Mouse (Mus musculus) CH12.LX (cell line): ENCODE results near the gene Spen. TPM values are rescaled to one million over a fixed set of nuclear protein-coding genes. Genes with fewer than 3 reads are reported as not detected.

Experiments used
- DNase-seq: peaks from one replicate; pipeline ENCODE4 v3.0.0-alpha.2; 2013; ENCODE audit errors: extremely low read depth
- H3K27ac ChIP-seq: 2 replicates; pipeline ENCODE4 v1.5.1; 2012; ENCODE audit warnings: low read depth, mild to moderate bottlenecking, control low read depth, moderate library complexity; ENCODE audit not compliant: insufficient read depth
- H3K27me3 ChIP-seq: replicated peaks from 2 replicates; pipeline ENCODE3; 2012; ENCODE audit warnings: inconsistent platforms
- H3K36me3 ChIP-seq, 2 experiments: replicated peaks in 1 of 2; 2 replicates each; pipeline versions ENCODE3 to v1.6.1; 2012; ENCODE audit warnings: inconsistent platforms in 1 of 2, low read length in 1 of 2, mild to moderate bottlenecking in 1 of 2, mixed read lengths in 1 of 2, moderate library complexity in 1 of 2; ENCODE audit not compliant: control insufficient read depth in 1 of 2, insufficient read depth in 1 of 2
- H3K4me1 ChIP-seq, 2 experiments: 2 replicates each; pipeline ENCODE4 v1.6.1; 2012; ENCODE audit warnings: inconsistent platforms in 1 of 2, moderate library complexity in 1 of 2; ENCODE audit not compliant: insufficient read depth in 2 of 2, control insufficient read depth in 1 of 2
- H3K4me2 ChIP-seq: 2 replicates; pipeline ENCODE4 v1.6.1; 2012; ENCODE audit warnings: low read depth, mild to moderate bottlenecking, control low read depth; ENCODE audit not compliant: poor library complexity, insufficient read depth, severe bottlenecking
- H3K4me3 ChIP-seq, 3 experiments: fragments of 150-350 bp in 1 of 3; sonication (generic) in 1 of 3; replicated peaks in 1 of 3; 2 replicates each; pipeline versions ENCODE3 to v1.5.1; 2011 to 2012; ENCODE audit warnings: low read depth in 2 of 3, low read length in 2 of 3, mild to moderate bottlenecking in 2 of 3, moderate library complexity in 2 of 3, control low read depth in 1 of 3, improper control_type of control experiment in 1 of 3, inconsistent platforms in 1 of 3, mixed read lengths in 1 of 3; ENCODE audit not compliant: poor library complexity in 1 of 3
- H3K79me2 ChIP-seq: replicated peaks from 2 replicates; pipeline ENCODE4 v1.6.1; 2012; ENCODE audit warnings: mild to moderate bottlenecking, moderate library complexity; ENCODE audit not compliant: control insufficient read depth, poor library complexity, insufficient read depth, severe bottlenecking; ENCODE audit errors: extremely low read depth
- H3K9ac ChIP-seq: 2 replicates; pipeline ENCODE4 v1.6.1; 2012; ENCODE audit warnings: low read depth, mild to moderate bottlenecking, control low read depth, moderate library complexity; ENCODE audit not compliant: insufficient read depth
- H3K9me3 ChIP-seq: replicated peaks from 2 replicates; pipeline ENCODE3; 2012; ENCODE audit warnings: low read length, inconsistent platforms, mixed read lengths
- CHD1 ChIP-seq: IDR thresholded peaks from 2 replicates; pipeline ENCODE4 v1.6.1; 2012; ENCODE audit warnings: low read depth, low read length, improper control_type of control experiment, inconsistent platforms
- CHD2 ChIP-seq: IDR thresholded peaks from 2 replicates; pipeline ENCODE4 v1.6.1; 2011; ENCODE audit warnings: low read length, improper control_type of control experiment
- ETS1 ChIP-seq: conservative IDR thresholded peaks from 2 replicates; pipeline ENCODE4 v1.6.1; 2012; ENCODE audit warnings: low read depth, mild to moderate bottlenecking, inconsistent platforms, low read length, improper control_type of control experiment, moderate library complexity
- GABPA ChIP-seq: IDR thresholded peaks from 2 replicates; pipeline ENCODE4 v1.6.1; 2012; ENCODE audit warnings: low read depth, low read length, improper control_type of control experiment, inconsistent platforms; ENCODE audit not compliant: insufficient replicate concordance
- HCFC1 ChIP-seq: IDR thresholded peaks from 2 replicates; pipeline ENCODE4 v1.6.1; 2012; ENCODE audit warnings: low read depth, mild to moderate bottlenecking, inconsistent platforms, low read length, improper control_type of control experiment
- IRF4 ChIP-seq: IDR thresholded peaks from 2 replicates; pipeline ENCODE4 v1.6.1; 2014; ENCODE audit warnings: low read depth, mild to moderate bottlenecking, inconsistent platforms, low read length, improper control_type of control experiment
- NELFE ChIP-seq: IDR thresholded peaks from 2 replicates; pipeline ENCODE4 v1.6.1; 2011; ENCODE audit warnings: low read depth, low read length, improper control_type of control experiment
- POLR2AphosphoS2 ChIP-seq: IDR thresholded peaks from 2 replicates; pipeline ENCODE4 v1.6.1; 2011; ENCODE audit warnings: low read depth, low read length, improper control_type of control experiment
- RCOR1 ChIP-seq: conservative IDR thresholded peaks from 2 replicates; pipeline ENCODE4 v1.6.1; 2012; ENCODE audit warnings: low read depth, mild to moderate bottlenecking, inconsistent platforms, low read length, improper control_type of control experiment
- SIN3A ChIP-seq: IDR thresholded peaks from 2 replicates; pipeline ENCODE4 v1.6.1; 2012; ENCODE audit warnings: low read length, improper control_type of control experiment, inconsistent platforms
- SMC3 ChIP-seq: IDR thresholded peaks from 2 replicates; pipeline ENCODE4 v1.6.1; 2011; ENCODE audit warnings: low read depth, low read length, improper control_type of control experiment
- UBTF ChIP-seq: IDR thresholded peaks from 2 replicates; pipeline ENCODE4 v1.6.1; 2012; ENCODE audit warnings: low read depth, mild to moderate bottlenecking, inconsistent platforms, low read length, improper control_type of control experiment, moderate library complexity
- USF1 ChIP-seq: IDR thresholded peaks from 2 replicates; pipeline ENCODE4 v1.6.1; 2014; ENCODE audit warnings: low read depth, mild to moderate bottlenecking, inconsistent platforms, low read length, improper control_type of control experiment
- ZC3H11A ChIP-seq: IDR thresholded peaks from 2 replicates; pipeline ENCODE4 v1.6.1; 2012; ENCODE audit warnings: low read depth, mild to moderate bottlenecking, inconsistent platforms, low read length, improper control_type of control experiment
- ZKSCAN1 ChIP-seq: IDR thresholded peaks from 2 replicates; pipeline ENCODE4 v1.6.1; 2012; ENCODE audit warnings: low read depth, inconsistent platforms, low read length, improper control_type of control experiment, borderline replicate concordance
- dilution Hi-C: fragments of 300-500 bp; cut with MboI; formaldehyde crosslinking; loops from 2 replicates; pipeline ENCODE4 v1.14.3; 2020; ENCODE audit warnings: low sequenced_read_pairs; ENCODE audit not compliant: extremely low pct_unique_long_range_greater_than_20kb, extremely low pct_ligation_motif_present
- in situ Hi-C: fragments of 300-500 bp; cut with MboI; formaldehyde crosslinking; loops from 3 replicates; pipeline ENCODE4 v1.14.3; 2019; ENCODE audit warnings: low sequenced_read_pairs, low pct_ligation_motif_present, low pct_unique_long_range_greater_than_20kb, mixed read lengths
- polyA plus RNA-seq: library from polyadenylated mRNA; unstranded; fragments of >175 nt; gene quantifications from 2 replicates; pipeline ENCODE4 v1.2.1, GENCODE M21; 2012; ENCODE audit warnings: low read depth; ENCODE audit not compliant: insufficient read length
- total RNA-seq, 2 experiments: library from RNA; depleted of rRNA; stranded (reverse); fragments of 300-350 nt in 1 of 2; fragments of >200 nt in 1 of 2; gene quantifications; 2 replicates each; pipeline ENCODE4 v1.2.3; 2012 to 2014

The Spen gene
- total and polyA plus RNA-seq, 3 experiments = 4.0 to 21.6 (median 10.2) TPM

GRCm38 (mm10) chr4:141544536-141544935 lies 6.1 kb upstream of the Spen start:
- Histone ChIP-seq H3K4me2 (peak overlapping the region; percentile 68; the same call in 1 of the 2 replicates), H3K27me3 (no peaks in the 10 kb centered on the region), H3K79me2 (no peaks in the 10 kb centered on the region; the same call in 1 of the 2 replicates), H3K4me1 (peaks cover 4 to 49% of the 10 kb centered on the region in 2 experiments; a peak in 2 of 4 replicates), H3K27ac (no peak overlapping the region), H3K4me3 (peak overlapping the region in 2 of 3 experiments; percentile 59 to 93), H3K9ac (no peak overlapping the region; the same call in 1 of the 2 replicates)
- DNase-seq = no peak
- TF ChIP-seq ZC3H11A (no peak), NELFE (no peak), ETS1 (no peak), RCOR1 (no peak), HCFC1 (no peak), CHD2 (no peak), CHD1 (no peak), UBTF (no peak), ZKSCAN1 (no peak), POLR2AphosphoS2 (no peak), USF1 (no peak)
- TF ChIP-seq, all 38 proteins: peak for 0
- dilution Hi-C loops = no loop called here
- Histone ChIP-seq H3K9me3 (no peaks in the 10 kb centered on the region), H3K36me3 (no peaks in the 10 kb centered on the region)
- in situ Hi-C loops = no loop called here

- no peaks in the 10 kb centered on the region for H3K36me3 ChIP-seq
- H3K79me2 ChIP-seq = no peaks in the 10 kb centered on the region; the same call in 1 of the 2 replicates
- H3K4me1 ChIP-seq = peaks cover 4 to 45% of the 10 kb centered on the region in 2 experiments; a peak in 2 of 4 replicates
- H3K4me3 ChIP-seq = no peak overlapping the region
- no peak overlapping the region for H3K27ac ChIP-seq
- H3K4me2 ChIP-seq = no peak overlapping the region
- TF ChIP-seq GABPA (no peak), SIN3A (no peak), NELFE (no peak), SMC3 (no peak), UBTF (no peak), IRF4 (no peak)
- no peaks in the 10 kb centered on the region for H3K27me3 ChIP-seq
- dilution Hi-C loops (no loop called here), in situ Hi-C loops (no loop called here)
- DNase-seq = no peak
- no peaks in the 10 kb centered on the region for H3K9me3 ChIP-seq
- H3K9ac ChIP-seq = no peak overlapping the region
These were observed 5.2 kb upstream of the Spen start for GRCm38 (mm10) chr4:141543593-141543992.
